Comparison of ENCODE assay signal across 7 mouse cellular contexts in genomic region chrX:103621799-103622198, GRCm38 (mm10). TPM values are rescaled to one million over a fixed set of nuclear protein-coding genes. Genes with fewer than 3 reads are reported as not detected.
DNase-seq lines count a peak whose midpoint lies in the region; ATAC-seq and TF ChIP-seq lines count a peak whose summit lies in the region.

No protein-coding gene starts in this region.

- TF ChIP-seq EP300 in liver, embryonic 14.5 days (IDR thresholded peaks at IDR 0.05; ENCODE audit: low read depth): peak; percentile 11; the same call in 1 of the 2 replicates

- H3K4me1 ChIP-seq in lung, embryonic 16.5 days (replicated peaks; ENCODE audit: control insufficient read depth, insufficient read depth, low read length): peaks cover 9% of the 10 kb centered on the region; the same call in 1 of the 2 replicates
- no peaks in the 10 kb centered on the region for H3K4me1 ChIP-seq in embryonic facial prominence, embryonic 12.5 days
- H3K4me1 ChIP-seq in hindbrain, embryonic 11.5 days (replicated peaks; ENCODE audit: control insufficient read depth, insufficient read depth, low read length): no peaks in the 10 kb centered on the region; the same call in 1 of the 2 replicates
- peaks cover 2 to 4% of the 10 kb centered on the region in 2 experiments; a peak in 2 of 4 replicates for H3K4me1 ChIP-seq in liver, embryonic 14.5 days (replicated peaks; ENCODE audit: control insufficient read depth in 2 of 2, insufficient read depth in 2 of 2, low read length in 1 of 2)

- TF ChIP-seq CTCF in liver, embryonic 14.5 days (IDR thresholded peaks at IDR 0.05; ENCODE audit: low read depth): no peak

- ATAC-seq in lung, embryonic 16.5 days (ENCODE audit: low read depth): peak; percentile 26; the same call in 1 of the 2 replicates
- no peak for ATAC-seq in embryonic facial prominence, embryonic 12.5 days (ENCODE audit: insufficient number of reproducible peaks, insufficient read depth, low FRiP score, low TSS enrichment)
- ATAC-seq in hindbrain, embryonic 11.5 days (ENCODE audit: low FRiP score): peak; percentile 13; the same call in 1 of the 2 replicates
- peak; percentile 19; the same call in 1 of the 2 replicates for ATAC-seq in liver, embryonic 14.5 days (ENCODE audit: insufficient read depth)

- no peaks in the 10 kb centered on the region for H3K36me3 ChIP-seq in lung, embryonic 16.5 days (ENCODE audit: control insufficient read depth, insufficient read depth, low read length)
- H3K36me3 ChIP-seq in embryonic facial prominence, embryonic 12.5 days: no peaks in the 10 kb centered on the region
- no peaks in the 10 kb centered on the region for H3K36me3 ChIP-seq in hindbrain, embryonic 11.5 days (ENCODE audit: control insufficient read depth, insufficient read depth, low read length)
- H3K36me3 ChIP-seq in liver, embryonic 14.5 days (replicated peaks; ENCODE audit: control insufficient read depth, insufficient read depth, low read depth): no peaks in the 10 kb centered on the region

- intact Hi-C loops in gastrocnemius, postnatal 14 days (cut with DNase I; ENCODE audit: low total_unique reads): loop anchor here (5.0 kb wide), 1 partner anchor 139 kb away; no protein-coding TSS in a partner anchor

- no peaks in the 10 kb centered on the region for H3K9me3 ChIP-seq in lung, embryonic 16.5 days (ENCODE audit: control insufficient read depth, low read length)
- no peaks in the 10 kb centered on the region for H3K9me3 ChIP-seq in embryonic facial prominence, embryonic 12.5 days
- H3K9me3 ChIP-seq in hindbrain, embryonic 11.5 days (ENCODE audit: control insufficient read depth, low read length): no peaks in the 10 kb centered on the region
- H3K9me3 ChIP-seq in liver, embryonic 14.5 days (ENCODE audit: control insufficient read depth, low read length): no peaks in the 10 kb centered on the region

- peak overlapping the region; percentile 51 for H3K4me3 ChIP-seq in lung, embryonic 16.5 days (ENCODE audit: low read length)
- H3K4me3 ChIP-seq in embryonic facial prominence, embryonic 12.5 days: peak overlapping the region; percentile 38
- H3K4me3 ChIP-seq in hindbrain, embryonic 11.5 days (ENCODE audit: low read depth, low read length): peak overlapping the region; percentile 36
- peak overlapping the region; percentile 59 to 66 for H3K4me3 ChIP-seq in liver, embryonic 14.5 days (ENCODE audit: insufficient read depth in 1 of 2, low read depth in 2 of 2, low read length in 2 of 2)

- WGBS in lung, embryonic 16.5 days: 5% methylated on average over 8 of the region's 8 CpGs
- 14% methylated on average over 8 of the region's 8 CpGs for WGBS in embryonic facial prominence, embryonic 12.5 days
- WGBS in hindbrain, embryonic 11.5 days: 10% methylated on average over 8 of the region's 8 CpGs
- 3% methylated on average over 8 of the region's 8 CpGs for WGBS in liver, embryonic 14.5 days (ENCODE audit: insufficient replicate concordance)

- peak overlapping the region; percentile 69 for H3K4me2 ChIP-seq in lung, embryonic 16.5 days (ENCODE audit: low read depth, low read length)
- peak overlapping the region; percentile 58 for H3K4me2 ChIP-seq in embryonic facial prominence, embryonic 12.5 days (replicated peaks)
- peak overlapping the region; percentile 57 for H3K4me2 ChIP-seq in hindbrain, embryonic 11.5 days (replicated peaks; ENCODE audit: low read depth, low read length)
- peak overlapping the region; percentile 79 for H3K4me2 ChIP-seq in liver, embryonic 14.5 days (ENCODE audit: low read depth)

- peak overlapping the region; percentile 83 for H3K9ac ChIP-seq in lung, embryonic 16.5 days (ENCODE audit: low read length)
- H3K9ac ChIP-seq in embryonic facial prominence, embryonic 12.5 days: peak overlapping the region; percentile 67
- peak overlapping the region; percentile 75 for H3K9ac ChIP-seq in hindbrain, embryonic 11.5 days (ENCODE audit: low read depth, low read length)
- peak overlapping the region; percentile 68 for H3K9ac ChIP-seq in liver, embryonic 14.5 days (replicated peaks)

- no peak for DNase-seq in lung, postnatal 14 days
- DNase-seq in hindbrain, embryonic 11.5 days (ENCODE audit: low spot score): no peak
- DNase-seq in liver, embryonic 14.5 days (ENCODE audit: low read depth in 3 of 3, low spot score in 3 of 3): peak in 2 of 3 experiments; percentile 24 to 33
- DNase-seq in spleen, postnatal 10 days (ENCODE audit: low spot score in 2 of 2): peak; percentile 23 to 36
- no peak for DNase-seq in gastrocnemius, postnatal 14 days

- H3K27ac ChIP-seq in lung, embryonic 16.5 days (ENCODE audit: low read length): peak overlapping the region; percentile 96
- peak overlapping the region; percentile 90 for H3K27ac ChIP-seq in embryonic facial prominence, embryonic 12.5 days
- H3K27ac ChIP-seq in hindbrain, embryonic 11.5 days (ENCODE audit: low read depth, low read length): peak overlapping the region; percentile 71
- H3K27ac ChIP-seq in liver, embryonic 14.5 days: peak overlapping the region; percentile 78

- no peaks in the 10 kb centered on the region for H3K27me3 ChIP-seq in lung, embryonic 16.5 days (ENCODE audit: control insufficient read depth, insufficient read depth, low read depth, low read length)
- H3K27me3 ChIP-seq in embryonic facial prominence, embryonic 12.5 days: no peaks in the 10 kb centered on the region
- no peaks in the 10 kb centered on the region; the same call in 1 of the 2 replicates for H3K27me3 ChIP-seq in hindbrain, embryonic 11.5 days (ENCODE audit: control insufficient read depth, insufficient read depth, low read length)
- H3K27me3 ChIP-seq in liver, embryonic 14.5 days (ENCODE audit: control insufficient read depth, insufficient read depth, low read length): no peaks in the 10 kb centered on the region

RNA-seq across cellular contexts. Expression of gene Zcchc13, which starts 8.6 kb away (rescaled TPM):
- not detected in 2 replicates for polyA plus RNA-seq in lung, embryonic 16.5 days (2015; fragmentation: Nextera tagmentation; extraction: Ambion mirVana)
- not detected in 2 replicates for polyA plus RNA-seq in embryonic facial prominence, embryonic 12.5 days (2016; fragmentation: Nextera tagmentation; extraction: Ambion mirVana)
- polyA plus RNA-seq in hindbrain, embryonic 11.5 days (2014; fragmentation: Nextera tagmentation; extraction: Ambion mirVana): not detected in 2 replicates
- polyA plus RNA-seq in liver, embryonic 14.5 days (2012; rRNA removed): not detected in 2 replicates
- polyA plus RNA-seq in liver, embryonic 14.5 days (2014; fragmentation: Nextera tagmentation; extraction: Ambion mirVana): not detected in 2 replicates
- total RNA-seq in gastrocnemius, postnatal 14 days (2021): not detected

Comparison
In these comparisons a context has a peak if more than half of its experiments do, and no peak if none do; other contexts are left out.
1. DNase-seq: peak in liver, embryonic 14.5 days (2 of 3) and spleen, postnatal 10 days (2 of 2); none in lung, postnatal 14 days (single experiment), hindbrain, embryonic 11.5 days (single experiment) and gastrocnemius, postnatal 14 days (single experiment).
2. Peak in every context shown above with its lines, with median percentiles within 50 percentile points of each other: H3K27ac ChIP-seq, H3K4me2 ChIP-seq, H3K4me3 ChIP-seq and H3K9ac ChIP-seq.